Mouse (Mus musculus): ENCODE measurements around the gene Gm20388. TPM values are rescaled to one million over a fixed set of nuclear protein-coding genes. Genes with fewer than 3 reads are reported as not detected.

The Gm20388 gene
- polyA plus RNA-seq, 1 experiment from 2014 or later = not detected

DNA sequence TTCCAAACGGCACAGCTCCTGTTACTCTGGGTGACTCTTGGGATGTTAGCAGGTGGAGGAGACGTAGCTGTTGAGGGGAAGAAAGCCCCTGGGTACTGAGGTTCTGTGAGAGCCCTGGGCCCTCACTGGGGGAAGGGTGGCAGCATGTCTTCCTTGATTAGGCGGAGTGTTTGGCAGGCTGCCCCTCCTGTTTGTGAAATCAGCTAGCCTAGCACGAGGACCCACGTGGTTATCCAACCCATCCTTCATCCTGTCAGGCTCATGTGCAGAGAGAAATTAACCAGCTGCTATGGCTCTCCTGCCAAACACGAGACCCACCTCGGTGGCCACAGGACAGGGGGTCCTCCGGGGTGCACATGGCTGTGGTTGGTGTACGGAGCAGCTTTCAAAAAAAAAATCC is 2195.6 kb downstream of the Gm20388 start:
- H3K4me3 ChIP-seq (ENCODE audit: low read depth, low read length) = no peak overlapping the region

DNA sequence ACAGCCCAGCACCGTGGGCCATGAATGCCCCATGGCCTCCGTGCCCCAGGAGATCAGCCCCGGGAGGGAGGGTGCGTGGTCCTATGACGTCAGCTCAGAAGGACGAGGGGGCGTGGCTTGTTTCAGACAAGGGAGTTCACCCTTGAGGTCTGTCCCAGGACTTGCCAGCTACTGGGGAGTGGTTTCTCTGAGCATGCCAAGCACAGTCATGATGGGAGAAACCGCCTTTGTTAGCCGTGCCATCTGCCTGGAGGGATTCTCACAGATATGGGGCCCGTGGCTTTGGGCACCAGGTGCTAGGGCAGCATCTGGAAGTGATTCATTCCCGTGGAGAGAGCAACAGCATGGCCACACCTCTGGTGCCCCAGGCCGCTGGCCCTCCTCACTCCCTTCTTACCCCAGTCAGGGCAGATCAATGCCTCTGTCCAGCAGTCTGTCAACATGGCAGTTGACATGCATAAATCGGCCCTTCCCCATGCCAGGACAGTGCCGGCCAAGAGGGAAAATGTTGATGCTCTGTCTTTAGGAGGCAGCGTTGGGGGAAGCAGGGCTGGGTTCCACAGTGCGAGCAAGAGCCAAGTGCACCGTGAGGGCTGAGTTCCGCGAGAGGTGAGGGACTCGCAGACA is 2199.7 kb downstream of the Gm20388 start:
- ATAC-seq (ENCODE audit: low FRiP score, low TSS enrichment) (no peak; the same call in 1 of the 2 replicates), DNase-seq (ENCODE audit: low spot score) (peak; percentile 34)
- no peak overlapping the region for H3K4me2 ChIP-seq (replicated peaks; ENCODE audit: low read depth)
- no peak overlapping the region; the same call in 1 of the 2 replicates for H3K27ac ChIP-seq (replicated peaks)
- no peak overlapping the region for H3K4me3 ChIP-seq (ENCODE audit: low read depth, low read length)
- H3K9ac ChIP-seq (ENCODE audit: low read length) = no peak overlapping the region
- no peaks in the 10 kb centered on the region for H3K9me3 ChIP-seq (ENCODE audit: control insufficient read depth, low read length)
- TF ChIP-seq CTCF (IDR thresholded peaks at IDR 0.05; ENCODE audit: low read depth) (no peak), EP300 (optimal IDR thresholded peaks at IDR 0.05) (no peak)
- H3K36me3 ChIP-seq (ENCODE audit: control insufficient read depth, insufficient read depth, low read length) = no peaks in the 10 kb centered on the region
- WGBS = 57% methylated on average over 20 of the region's 20 CpGs
- H3K27me3 ChIP-seq (ENCODE audit: control insufficient read depth, insufficient read depth, low read length) = no peaks in the 10 kb centered on the region
- H3K4me1 ChIP-seq (replicated peaks; ENCODE audit: control insufficient read depth, insufficient read depth) = no peaks in the 10 kb centered on the region; the same call in none of the 2 replicates

More for the DNA sequence above, 2195.6 kb downstream of the Gm20388 start:
- no peak overlapping the region for H3K4me2 ChIP-seq (replicated peaks; ENCODE audit: low read depth)
- no peaks in the 10 kb centered on the region; the same call in 1 of the 2 replicates for H3K4me1 ChIP-seq (replicated peaks; ENCODE audit: control insufficient read depth, insufficient read depth)
- H3K27me3 ChIP-seq (ENCODE audit: control insufficient read depth, insufficient read depth, low read length) = no peaks in the 10 kb centered on the region
- no peaks in the 10 kb centered on the region for H3K9me3 ChIP-seq (ENCODE audit: control insufficient read depth, low read length)
- 16% methylated on average over 9 of the region's 9 CpGs for WGBS
- no peak for TF ChIP-seq EP300 (optimal IDR thresholded peaks at IDR 0.05)
- TF ChIP-seq CTCF (IDR thresholded peaks at IDR 0.05; ENCODE audit: low read depth) = no peak
- ATAC-seq (ENCODE audit: low FRiP score, low TSS enrichment) (no peak), DNase-seq (ENCODE audit: low spot score) (peak; percentile 46)
- no peaks in the 10 kb centered on the region for H3K36me3 ChIP-seq (ENCODE audit: control insufficient read depth, insufficient read depth, low read length)
- H3K9ac ChIP-seq (ENCODE audit: low read length) = no peak overlapping the region
- H3K27ac ChIP-seq (replicated peaks) = no peak overlapping the region

DNA sequence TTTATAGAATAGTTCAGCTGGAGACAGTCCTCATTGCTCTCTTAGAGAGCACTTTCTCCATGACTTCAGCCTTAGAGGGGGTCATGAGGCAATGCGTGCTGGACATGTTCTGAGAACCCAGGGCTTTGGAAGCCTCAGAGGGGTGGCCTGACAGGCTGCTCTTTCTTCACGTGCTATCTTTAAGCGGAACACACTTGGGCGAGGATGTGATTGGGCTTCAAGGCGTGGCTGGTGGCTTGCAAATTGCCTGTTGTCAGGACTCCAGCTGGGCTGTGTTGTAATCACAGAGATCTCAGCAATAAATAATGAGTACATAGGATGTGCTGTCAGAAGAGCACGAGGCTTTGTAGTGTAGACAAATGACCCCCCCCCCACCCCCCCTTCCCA is 2200.2 kb downstream of the Gm20388 start:
- 24% methylated on average over 6 of the region's 6 CpGs for WGBS

DNA sequence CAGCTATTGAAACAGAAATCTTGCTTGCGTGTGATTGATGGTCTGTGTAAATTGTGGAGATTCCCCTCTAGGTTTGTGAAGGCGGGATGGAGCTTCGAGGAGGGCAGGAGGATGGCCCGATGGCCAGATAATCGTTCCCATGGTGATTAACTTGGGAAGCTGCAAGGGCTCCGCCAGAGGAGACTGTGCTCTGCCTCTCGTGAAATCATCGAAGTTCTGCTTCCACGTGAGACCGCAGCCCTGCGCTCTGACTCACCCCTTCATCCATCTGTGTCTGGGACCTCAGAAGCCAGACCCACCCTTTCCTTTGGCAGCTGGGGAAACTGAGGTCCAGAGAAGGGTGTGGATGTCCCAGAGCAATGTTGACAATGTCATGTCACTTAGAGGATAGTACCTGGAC is 2201.1 kb downstream of the Gm20388 start:
- no peaks in the 10 kb centered on the region for H3K9me3 ChIP-seq (ENCODE audit: control insufficient read depth, low read length)
- DNase-seq (ENCODE audit: low spot score) (no peak), ATAC-seq (ENCODE audit: low FRiP score, low TSS enrichment) (no peak)
- no peak overlapping the region for H3K4me2 ChIP-seq (replicated peaks; ENCODE audit: low read depth)
- no peak for TF ChIP-seq EP300 (optimal IDR thresholded peaks at IDR 0.05)
- H3K9ac ChIP-seq (ENCODE audit: low read length) = no peak overlapping the region
- no peaks in the 10 kb centered on the region for H3K36me3 ChIP-seq (ENCODE audit: control insufficient read depth, insufficient read depth, low read length)
- no peaks in the 10 kb centered on the region; the same call in none of the 2 replicates for H3K4me1 ChIP-seq (replicated peaks; ENCODE audit: control insufficient read depth, insufficient read depth)
- 46% methylated on average over 11 of the region's 11 CpGs for WGBS
- H3K27ac ChIP-seq (replicated peaks) = no peak overlapping the region
- no peak overlapping the region for H3K4me3 ChIP-seq (ENCODE audit: low read depth, low read length)
- H3K27me3 ChIP-seq (ENCODE audit: control insufficient read depth, insufficient read depth, low read length) = no peaks in the 10 kb centered on the region

More for the DNA sequence above, 2200.2 kb downstream of the Gm20388 start:
- DNase-seq (ENCODE audit: low spot score) (no peak), ATAC-seq (ENCODE audit: low FRiP score, low TSS enrichment) (peak; percentile 32; the same call in 1 of the 2 replicates)
- Histone ChIP-seq H3K9me3 (ENCODE audit: control insufficient read depth, low read length) (no peaks in the 10 kb centered on the region), H3K9ac (ENCODE audit: low read length) (no peak overlapping the region), H3K4me2 (replicated peaks; ENCODE audit: low read depth) (no peak overlapping the region), H3K4me1 (replicated peaks; ENCODE audit: control insufficient read depth, insufficient read depth) (no peaks in the 10 kb centered on the region; the same call in none of the 2 replicates), H3K4me3 (ENCODE audit: low read depth, low read length) (no peak overlapping the region), H3K27ac (replicated peaks) (no peak overlapping the region; the same call in 1 of the 2 replicates), H3K27me3 (ENCODE audit: control insufficient read depth, insufficient read depth, low read length) (no peaks in the 10 kb centered on the region), H3K36me3 (ENCODE audit: control insufficient read depth, insufficient read depth, low read length) (no peaks in the 10 kb centered on the region)
- TF ChIP-seq EP300 (optimal IDR thresholded peaks at IDR 0.05) = no peak
- no peak for TF ChIP-seq CTCF (IDR thresholded peaks at IDR 0.05; ENCODE audit: low read depth)

DNA sequence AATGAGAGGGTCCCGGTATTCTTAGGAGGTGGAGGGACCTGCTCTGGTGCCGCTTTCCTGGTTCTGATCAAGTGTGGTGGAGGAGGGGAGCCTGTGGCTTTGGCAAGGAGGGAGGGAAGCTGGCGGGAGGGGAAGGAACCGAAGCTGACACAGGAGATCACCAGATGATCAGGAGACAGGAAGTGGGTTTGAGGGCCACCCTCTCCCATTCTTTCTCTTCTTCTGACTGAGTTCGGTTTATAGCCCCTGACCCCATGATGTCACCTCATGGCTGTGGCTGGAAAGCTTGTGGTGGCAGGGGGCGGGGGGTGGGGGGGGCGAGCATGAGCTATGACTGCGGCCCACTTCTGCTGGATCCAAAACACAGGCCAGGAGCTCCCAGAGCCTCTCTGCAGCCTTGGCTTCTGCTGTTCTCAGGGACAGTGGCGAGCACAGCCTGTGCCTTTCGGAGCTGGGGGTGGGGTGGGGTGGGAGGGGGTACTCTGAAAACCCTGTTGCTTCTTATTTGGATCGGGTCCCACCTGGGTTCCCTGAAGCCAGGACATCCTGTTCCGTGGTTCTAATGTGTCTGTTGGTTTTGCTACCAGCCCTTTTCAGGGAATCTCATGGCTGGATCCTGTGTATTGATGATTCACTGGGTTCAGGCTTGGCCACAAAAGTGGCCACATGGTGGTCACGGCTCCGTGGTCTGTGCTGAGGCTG is 2201.8 kb downstream of the Gm20388 start:
- 65% methylated on average over 14 of the region's 14 CpGs for WGBS
- Histone ChIP-seq H3K4me1 (replicated peaks; ENCODE audit: control insufficient read depth, insufficient read depth) (no peaks in the 10 kb centered on the region; the same call in none of the 2 replicates), H3K9me3 (ENCODE audit: control insufficient read depth, low read length) (no peaks in the 10 kb centered on the region), H3K27ac (replicated peaks) (no peak overlapping the region), H3K4me2 (replicated peaks; ENCODE audit: low read depth) (no peak overlapping the region), H3K36me3 (ENCODE audit: control insufficient read depth, insufficient read depth, low read length) (no peaks in the 10 kb centered on the region), H3K27me3 (ENCODE audit: control insufficient read depth, insufficient read depth, low read length) (no peaks in the 10 kb centered on the region), H3K9ac (ENCODE audit: low read length) (no peak overlapping the region), H3K4me3 (ENCODE audit: low read depth, low read length) (no peak overlapping the region)
- TF ChIP-seq CTCF (IDR thresholded peaks at IDR 0.05; ENCODE audit: low read depth) (no peak), EP300 (optimal IDR thresholded peaks at IDR 0.05) (no peak)
- ATAC-seq (ENCODE audit: low FRiP score, low TSS enrichment) (no peak), DNase-seq (ENCODE audit: low spot score) (no peak)

DNA sequence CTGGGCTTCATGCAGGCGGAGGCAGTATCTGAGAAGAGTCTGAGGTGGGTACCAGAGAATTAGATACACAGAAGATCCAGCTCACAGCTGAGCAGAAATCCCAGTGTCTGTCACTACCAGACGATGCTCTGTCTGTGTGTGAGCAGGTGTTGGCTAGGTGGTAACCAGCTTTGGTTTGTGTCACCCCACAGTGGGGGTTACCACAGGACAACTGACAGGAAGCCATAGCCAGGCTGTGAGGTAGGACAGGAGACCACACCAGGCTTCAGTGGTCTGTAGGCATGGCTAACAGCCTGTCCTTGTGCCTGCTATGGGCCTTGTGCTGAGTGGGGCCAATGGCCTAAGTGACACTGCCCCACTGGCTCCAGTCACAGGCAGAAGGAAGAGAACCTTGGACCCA is 2204.2 kb downstream of the Gm20388 start:
- no peak for DNase-seq (ENCODE audit: low spot score)

More for the DNA sequence above, 2204.2 kb downstream of the Gm20388 start:
- no peak for ATAC-seq (ENCODE audit: low FRiP score, low TSS enrichment)
- TF ChIP-seq EP300 (optimal IDR thresholded peaks at IDR 0.05) (no peak), CTCF (IDR thresholded peaks at IDR 0.05; ENCODE audit: low read depth) (no peak)
- Histone ChIP-seq H3K9ac (ENCODE audit: low read length) (no peak overlapping the region), H3K4me3 (ENCODE audit: low read depth, low read length) (no peak overlapping the region), H3K27ac (replicated peaks) (no peak overlapping the region), H3K4me2 (replicated peaks; ENCODE audit: low read depth) (no peak overlapping the region), H3K4me1 (replicated peaks; ENCODE audit: control insufficient read depth, insufficient read depth) (no peaks in the 10 kb centered on the region; the same call in none of the 2 replicates), H3K27me3 (ENCODE audit: control insufficient read depth, insufficient read depth, low read length) (no peaks in the 10 kb centered on the region), H3K36me3 (ENCODE audit: control insufficient read depth, insufficient read depth, low read length) (no peaks in the 10 kb centered on the region), H3K9me3 (ENCODE audit: control insufficient read depth, low read length) (no peaks in the 10 kb centered on the region)
- WGBS = 92% methylated on average over 2 of the region's 2 CpGs
